Mouse (Mus musculus): ENCODE results near the gene Dhx38. TPM values are rescaled to one million over a fixed set of nuclear protein-coding genes. Genes with fewer than 3 reads are reported as not detected.
A peak's percentile ranks its signal among the peaks of the same experiment; 100 is the strongest.

The Dhx38 gene
- polyA plus RNA-seq (2015; fragmentation: Nextera tagmentation; extraction: Ambion mirVana) = 17.2 and 17.4 TPM in 2 replicates

DNA sequence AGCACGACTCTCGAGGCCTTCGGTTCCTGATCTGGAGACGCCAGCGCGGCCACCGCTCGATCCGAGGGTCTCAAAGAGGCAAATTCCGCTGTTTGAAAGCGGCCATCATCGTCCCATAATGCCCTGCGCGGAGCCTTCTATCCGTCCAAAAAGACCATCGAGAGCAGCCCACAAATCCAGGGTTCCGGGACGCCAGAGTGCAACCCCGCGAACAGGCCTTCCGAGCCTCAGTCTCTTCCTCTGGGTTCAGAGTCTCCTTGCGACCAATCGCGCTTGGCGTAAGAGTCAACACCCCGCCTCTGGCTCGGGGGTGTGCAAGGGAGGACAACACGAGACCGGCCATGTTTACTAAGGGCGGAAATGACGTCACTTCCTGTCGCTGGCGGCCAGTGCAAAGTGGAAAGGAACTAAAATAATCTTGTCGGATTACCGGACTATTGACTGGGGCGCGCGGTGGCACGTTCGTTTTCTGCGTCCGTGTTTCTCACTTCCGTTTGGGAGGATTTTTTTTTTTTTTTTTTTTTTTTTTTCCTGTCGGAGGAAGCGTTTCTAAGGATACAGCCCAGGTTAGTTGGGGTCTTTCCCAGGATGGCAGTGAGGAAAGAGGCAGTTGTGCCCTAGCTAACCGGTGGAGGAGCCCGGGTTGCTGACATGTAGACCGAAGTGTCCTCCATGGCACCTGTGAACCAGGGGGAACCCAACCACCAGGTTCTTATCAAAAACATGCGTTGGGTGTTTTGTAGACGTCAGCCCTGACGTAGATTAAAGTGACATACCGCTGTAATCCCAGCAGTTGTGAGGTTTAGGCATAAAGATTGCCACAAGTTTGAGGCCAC is at the start of gene Dhx38, which contains the start of gene Txnl4b:
TSS of gene Dhx38 (minus strand) at position 364 of the 836 bp plus-strand sequence.
TSS of gene Txnl4b (plus strand) at position 395 of the 836 bp plus-strand sequence.
- Histone ChIP-seq H3K9ac (peak within 1 kb of the TSS; percentile 80), H3K9me3 (no peaks in the 10 kb centered on the region), H3K4me3 (peak within 1 kb of the TSS; percentile 74), H3K4me1 (replicated peaks) (peaks cover 22% of the 10 kb centered on the region), H3K27me3 (no peaks in the 10 kb centered on the region), H3K27ac (replicated peaks) (peak within 1 kb of the TSS; percentile 87), H3K4me2 (peak within 1 kb of the TSS; percentile 79), H3K36me3 (peaks cover 15% of the 10 kb centered on the region)
- ATAC-seq (ENCODE audit: low FRiP score, low read depth) = peak; percentile 100
- WGBS = under 1% methylated on average over 52 of the region's 52 CpGs

- WGBS = 59% methylated on average over 27 of the region's 27 CpGs
These were observed 48.9 kb upstream of the Dhx38 start, which contains the start of gene Pkd1l3 for GRCm38 (mm10) chr8:109614243-109615210. Pkd1l3 (plus strand) TSS chr8:109614517.

DNA sequence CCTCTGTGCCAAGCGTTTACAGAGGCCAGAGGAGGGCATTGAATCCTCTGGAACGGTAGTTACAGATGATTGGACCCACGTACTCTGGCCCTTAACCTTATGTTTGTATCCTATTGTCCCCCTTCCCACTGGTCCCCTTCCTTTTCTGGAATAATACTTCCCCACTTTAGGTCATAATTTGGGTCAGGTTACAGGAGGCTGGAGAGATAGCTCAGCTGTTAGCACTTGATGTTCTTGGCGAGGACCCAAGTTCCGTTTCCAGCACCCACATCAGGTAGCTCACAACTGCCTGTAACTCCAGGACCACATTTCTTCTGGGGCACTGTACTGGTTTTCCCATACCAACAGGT is 43.5 kb upstream of the Dhx38 start:
- H3K27me3 ChIP-seq = no peaks in the 10 kb centered on the region
- H3K4me3 ChIP-seq = peak overlapping the region; percentile 56
- peaks cover 4% of the 10 kb centered on the region; the same call in 1 of the 2 replicates for H3K36me3 ChIP-seq
- 25% methylated on average over 5 of the region's 5 CpGs for WGBS
- H3K27ac ChIP-seq (replicated peaks) = peak overlapping the region; percentile 90
- peaks cover 13% of the 10 kb centered on the region for H3K4me1 ChIP-seq (replicated peaks)
- H3K9me3 ChIP-seq = no peaks in the 10 kb centered on the region
- H3K9ac ChIP-seq = peak overlapping the region; percentile 63
- H3K4me2 ChIP-seq = peak overlapping the region; percentile 77
- no peak for ATAC-seq (ENCODE audit: low FRiP score, low read depth)

More at GRCm38 (mm10) chr8:109614243-109615210, 48.9 kb upstream of the Dhx38 start, which contains the start of gene Pkd1l3:
- Histone ChIP-seq H3K9ac (no peak within 1 kb of the TSS), H3K4me2 (peak within 1 kb of the TSS; percentile 19; the same call in 1 of the 2 replicates), H3K4me1 (replicated peaks) (no peaks in the 10 kb centered on the region; the same call in 1 of the 2 replicates), H3K4me3 (no peak within 1 kb of the TSS), H3K27me3 (no peaks in the 10 kb centered on the region), H3K27ac (replicated peaks) (no peak within 1 kb of the TSS), H3K9me3 (no peaks in the 10 kb centered on the region), H3K36me3 (no peaks in the 10 kb centered on the region)
- no peak for ATAC-seq (ENCODE audit: low FRiP score, low read depth)

DNA sequence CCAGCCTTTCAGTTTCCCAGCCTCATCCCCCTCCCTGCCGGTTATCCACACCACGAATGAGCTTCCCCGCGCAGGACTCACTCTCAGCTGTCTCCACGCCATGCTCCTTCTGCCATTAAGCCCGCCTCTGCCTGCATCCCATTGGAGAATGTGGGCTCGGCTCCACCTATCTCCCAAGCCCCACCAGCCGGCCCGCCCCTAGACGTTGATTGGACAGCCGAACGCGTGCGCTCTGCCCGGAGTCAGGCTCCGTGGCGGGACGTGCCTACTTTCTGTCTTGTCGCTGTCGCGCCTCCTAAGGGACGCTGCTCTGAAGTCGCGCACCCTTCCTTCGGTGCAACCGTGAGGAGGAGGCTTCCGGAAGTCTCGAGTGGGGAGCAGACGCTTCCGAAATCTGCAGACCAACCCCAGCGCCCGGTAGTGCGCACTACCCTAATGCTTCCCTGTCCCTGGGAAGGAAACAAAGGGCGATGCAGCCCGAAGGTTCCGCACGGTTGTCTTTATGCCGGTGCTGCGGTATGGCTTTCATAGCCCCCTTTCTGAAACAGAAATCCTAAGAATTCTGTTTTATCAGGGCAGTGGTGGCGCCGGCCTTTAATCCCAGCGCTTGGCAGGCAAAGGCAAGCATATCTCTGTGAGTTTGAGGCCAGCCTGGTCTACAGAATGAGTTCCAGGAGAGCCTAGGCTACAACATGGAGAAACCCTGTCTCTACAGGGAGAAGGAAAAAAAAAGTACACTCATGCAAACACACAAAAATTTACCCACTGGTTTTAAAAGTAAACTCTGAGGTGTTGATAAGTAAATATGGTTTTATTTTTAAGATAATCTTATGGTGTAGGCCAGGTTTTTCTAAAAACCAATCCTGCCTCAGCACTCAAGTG is 42.9 kb upstream of the Dhx38 start, which contains the start of gene Dhodh:
TSS of gene Dhodh (minus strand) at position 403 of the 882 bp plus-strand sequence.
- peak; percentile 100 for ATAC-seq (ENCODE audit: low FRiP score, low read depth)
- 0% methylated on average over 42 of the region's 42 CpGs for WGBS
- Histone ChIP-seq H3K9ac (peak within 1 kb of the TSS; percentile 63), H3K4me2 (peak within 1 kb of the TSS; percentile 77), H3K27me3 (no peaks in the 10 kb centered on the region), H3K4me1 (replicated peaks) (peaks cover 13% of the 10 kb centered on the region), H3K27ac (replicated peaks) (peak within 1 kb of the TSS; percentile 90), H3K4me3 (peak within 1 kb of the TSS; percentile 56), H3K36me3 (peaks cover 5% of the 10 kb centered on the region; the same call in 1 of the 2 replicates), H3K9me3 (no peaks in the 10 kb centered on the region)

DNA sequence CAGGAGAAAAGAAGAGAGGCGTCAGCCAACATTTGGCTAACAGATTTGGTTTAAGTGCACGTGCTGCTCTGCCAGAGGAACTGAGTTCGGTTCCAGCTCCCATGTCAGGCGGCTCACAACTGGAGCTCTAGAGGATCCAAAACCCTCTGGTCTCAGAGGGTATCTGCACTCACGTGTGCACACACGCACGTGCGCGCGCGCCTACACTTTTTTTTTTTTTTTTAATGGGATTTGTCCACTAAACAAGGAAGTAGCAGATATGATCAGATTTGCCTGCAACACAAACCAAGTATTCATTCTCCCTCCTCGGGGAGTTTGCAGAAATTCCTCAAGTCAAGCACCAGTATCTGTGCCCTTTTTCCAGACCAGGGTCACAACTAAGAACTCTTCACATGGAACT is 42.0 kb upstream of the Dhx38 start:
- ATAC-seq (ENCODE audit: low FRiP score, low read depth) = no peak
- H3K27ac ChIP-seq (replicated peaks) = peak overlapping the region; percentile 90; the same call in 1 of the 2 replicates
- H3K4me1 ChIP-seq (replicated peaks) = peaks cover 13% of the 10 kb centered on the region
- 10% methylated on average over 12 of the region's 12 CpGs for WGBS
- H3K36me3 ChIP-seq = peaks cover 5% of the 10 kb centered on the region; the same call in 1 of the 2 replicates
- peak overlapping the region; percentile 77 for H3K4me2 ChIP-seq
- H3K9ac ChIP-seq = peak overlapping the region; percentile 50
- no peaks in the 10 kb centered on the region for H3K9me3 ChIP-seq
- H3K27me3 ChIP-seq = no peaks in the 10 kb centered on the region
- H3K4me3 ChIP-seq = peak overlapping the region; percentile 56

DNA sequence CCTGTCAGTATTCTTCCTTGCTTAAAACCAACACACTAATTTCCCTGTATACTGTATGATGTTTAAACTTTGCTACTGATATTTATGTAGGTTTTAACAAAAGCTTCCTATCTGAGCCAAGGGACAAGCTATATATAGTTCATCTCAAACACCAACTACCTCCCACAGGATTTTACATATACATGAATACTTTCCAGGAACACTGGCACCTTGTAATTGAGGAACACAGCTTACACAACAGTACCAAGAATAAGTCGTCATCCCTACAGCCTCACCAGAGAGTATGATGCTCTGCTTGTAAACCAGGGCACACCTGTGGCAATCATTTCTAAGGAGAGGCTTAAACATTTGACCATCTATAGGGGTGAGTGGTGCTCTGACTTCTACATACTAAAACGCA is 41.1 kb upstream of the Dhx38 start:
- H3K4me2 ChIP-seq = no peak overlapping the region
- no peaks in the 10 kb centered on the region for H3K27me3 ChIP-seq
- no peak for ATAC-seq (ENCODE audit: low FRiP score, low read depth)
- H3K27ac ChIP-seq (replicated peaks) = no peak overlapping the region
- H3K9ac ChIP-seq = no peak overlapping the region
- peaks cover 10% of the 10 kb centered on the region; the same call in 1 of the 2 replicates for H3K36me3 ChIP-seq
- H3K9me3 ChIP-seq = no peaks in the 10 kb centered on the region
- H3K4me1 ChIP-seq (replicated peaks) = peaks cover 13% of the 10 kb centered on the region
- no peak overlapping the region for H3K4me3 ChIP-seq
- 91% methylated on average over 2 of the region's 2 CpGs for WGBS

- Histone ChIP-seq H3K4me3 (no peak overlapping the region), H3K4me2 (no peak overlapping the region), H3K4me1 (replicated peaks) (no peaks in the 10 kb centered on the region), H3K27ac (replicated peaks) (no peak overlapping the region), H3K9me3 (no peaks in the 10 kb centered on the region), H3K36me3 (peaks cover 13% of the 10 kb centered on the region; the same call in 1 of the 2 replicates), H3K9ac (no peak overlapping the region), H3K27me3 (no peaks in the 10 kb centered on the region)
- 58% methylated on average over 8 of the region's 8 CpGs for WGBS
- no peak for ATAC-seq (ENCODE audit: low FRiP score, low read depth)
These were observed 30.2 kb upstream of the Dhx38 start for GRCm38 (mm10) chr8:109595854-109596253.

- no peak overlapping the region for H3K4me2 ChIP-seq
- no peak overlapping the region for H3K4me3 ChIP-seq
- H3K9me3 ChIP-seq = no peaks in the 10 kb centered on the region
- no peak overlapping the region for H3K27ac ChIP-seq (replicated peaks)
- ATAC-seq (ENCODE audit: low FRiP score, low read depth) = no peak
- 79% methylated on average over 6 of the region's 6 CpGs for WGBS
- H3K27me3 ChIP-seq = no peaks in the 10 kb centered on the region
- no peak overlapping the region for H3K9ac ChIP-seq
- H3K36me3 ChIP-seq = peaks cover 9% of the 10 kb centered on the region; the same call in 1 of the 2 replicates
- no peaks in the 10 kb centered on the region for H3K4me1 ChIP-seq (replicated peaks)
These were observed 27.6 kb upstream of the Dhx38 start for GRCm38 (mm10) chr8:109593117-109593788.

DNA sequence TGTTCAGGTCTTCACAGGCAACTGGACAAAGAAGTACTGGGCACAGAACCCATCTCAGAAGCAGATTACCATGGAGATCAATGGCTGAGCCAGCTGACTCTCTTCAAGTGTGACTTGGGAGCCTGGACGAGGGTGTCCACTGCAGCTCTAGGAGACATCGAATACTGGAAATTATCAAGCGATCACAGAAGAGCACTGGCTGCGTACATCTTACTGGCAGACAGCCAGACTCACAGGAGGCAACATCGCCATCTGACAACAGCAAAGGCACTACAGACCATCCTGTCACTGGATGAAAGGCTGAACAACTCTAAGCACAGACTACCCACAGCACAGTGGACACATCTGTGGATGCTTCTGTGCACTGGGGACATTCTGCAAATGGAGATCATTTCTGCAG is 26.5 kb upstream of the Dhx38 start:
- WGBS = 82% methylated on average over 5 of the region's 5 CpGs
- no peak overlapping the region for H3K9ac ChIP-seq
- peaks cover 9% of the 10 kb centered on the region; the same call in 1 of the 2 replicates for H3K36me3 ChIP-seq
- no peak for ATAC-seq (ENCODE audit: low FRiP score, low read depth)
- H3K27me3 ChIP-seq = no peaks in the 10 kb centered on the region
- H3K9me3 ChIP-seq = no peaks in the 10 kb centered on the region
- H3K4me3 ChIP-seq = no peak overlapping the region
- H3K4me1 ChIP-seq (replicated peaks) = no peaks in the 10 kb centered on the region
- H3K27ac ChIP-seq (replicated peaks) = no peak overlapping the region
- H3K4me2 ChIP-seq = no peak overlapping the region

GRCm38 (mm10) chr8:109591367-109591766 is 25.7 kb upstream of the Dhx38 start:
- no peaks in the 10 kb centered on the region for H3K9me3 ChIP-seq
- H3K4me2 ChIP-seq = no peak overlapping the region
- ATAC-seq (ENCODE audit: low FRiP score, low read depth) = no peak
- H3K27ac ChIP-seq (replicated peaks) = no peak overlapping the region
- H3K9ac ChIP-seq = no peak overlapping the region
- H3K4me3 ChIP-seq = no peak overlapping the region
- WGBS = 91% methylated on average over 3 of the region's 3 CpGs
- no peaks in the 10 kb centered on the region for H3K27me3 ChIP-seq
- no peaks in the 10 kb centered on the region for H3K4me1 ChIP-seq (replicated peaks)
- peaks cover 9% of the 10 kb centered on the region; the same call in 1 of the 2 replicates for H3K36me3 ChIP-seq

Measured in hindbrain, embryonic 15.5 days (tissue).